Mouse (Mus musculus): ENCODE data around the gene Apbb2. TPM values are rescaled to one million over a fixed set of nuclear protein-coding genes. Genes with fewer than 3 reads are reported as not detected.

The Apbb2 gene
- polyA plus RNA-seq, 1 experiment, result 22.6 TPM

DNA sequence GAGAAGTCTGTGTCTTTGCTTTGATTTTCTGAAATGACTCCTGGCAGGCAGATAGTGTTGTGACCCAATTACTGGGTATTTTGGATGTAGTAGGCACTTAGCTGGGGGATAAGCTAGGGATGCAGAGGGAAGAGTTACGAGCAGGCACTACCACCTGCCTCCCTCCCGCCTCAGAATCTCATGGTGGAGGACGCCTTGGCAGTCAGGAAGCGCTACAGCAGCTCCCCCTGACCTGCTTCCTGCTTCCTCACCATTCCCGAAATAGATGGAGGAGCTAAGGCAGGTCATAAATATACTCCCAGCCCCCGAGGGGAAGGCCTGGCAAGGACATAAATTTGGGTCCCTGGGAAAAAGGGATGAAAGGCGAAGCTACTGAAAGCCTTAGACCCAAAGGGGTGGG lies 9.3 kb downstream of the Apbb2 start:
- Histone ChIP-seq H3ac (ENCODE audit: control insufficient read depth, insufficient read length, low read depth) (no peak overlapping the region), H3K4me3 (ENCODE audit: insufficient read depth, poor library complexity, severe bottlenecking) (no peak overlapping the region), H3K79me2 (ENCODE audit: control insufficient read depth, insufficient read depth) (peaks cover 100% of the 10 kb centered on the region), H3K27me3 (ENCODE audit: control insufficient read depth, insufficient read depth, insufficient read length) (no peaks in the 10 kb centered on the region), H3K79me3 (ENCODE audit: low read depth) (peaks cover 95% of the 10 kb centered on the region), H3K36me3 (ENCODE audit: control insufficient read depth, insufficient read depth) (peaks cover 8% of the 10 kb centered on the region)
- no peak for TF ChIP-seq USF1 (IDR thresholded peaks at IDR 0.05; ENCODE audit: low read depth)

- Histone ChIP-seq H3K4me3 (ENCODE audit: insufficient read depth, poor library complexity, severe bottlenecking) (no peak overlapping the region), H3K79me3 (ENCODE audit: low read depth) (peaks cover 93% of the 10 kb centered on the region), H3K27me3 (ENCODE audit: control insufficient read depth, insufficient read depth, insufficient read length) (no peaks in the 10 kb centered on the region), H3K36me3 (ENCODE audit: control insufficient read depth, insufficient read depth) (peaks cover 4% of the 10 kb centered on the region), H3K79me2 (ENCODE audit: control insufficient read depth, insufficient read depth) (peaks cover 100% of the 10 kb centered on the region), H3ac (ENCODE audit: control insufficient read depth, insufficient read length, low read depth) (no peak overlapping the region)
- TF ChIP-seq MYOD1 (IDR thresholded peaks at IDR 0.05; ENCODE audit: control insufficient read depth, insufficient read length, low read depth) (no peak), MYOG (IDR thresholded peaks at IDR 0.05; ENCODE audit: control insufficient read depth, extremely low read depth, insufficient read length) (no peak), FOSL1 (IDR thresholded peaks at IDR 0.05; ENCODE audit: insufficient read depth, low read length, poor library complexity, severe bottlenecking) (no peak), CTCF (IDR thresholded peaks at IDR 0.05; ENCODE audit: control insufficient read depth, insufficient read depth, insufficient read length) (no peak), MAX (IDR thresholded peaks at IDR 0.05) (no peak), USF1 (IDR thresholded peaks at IDR 0.05; ENCODE audit: low read depth) (no peak), CEBPB (IDR thresholded peaks at IDR 0.05; ENCODE audit: low read depth) (no peak)
Observed at GRCm38 (mm10) chr5:66607801-66608200, 10.8 kb downstream of the Apbb2 start.

DNA sequence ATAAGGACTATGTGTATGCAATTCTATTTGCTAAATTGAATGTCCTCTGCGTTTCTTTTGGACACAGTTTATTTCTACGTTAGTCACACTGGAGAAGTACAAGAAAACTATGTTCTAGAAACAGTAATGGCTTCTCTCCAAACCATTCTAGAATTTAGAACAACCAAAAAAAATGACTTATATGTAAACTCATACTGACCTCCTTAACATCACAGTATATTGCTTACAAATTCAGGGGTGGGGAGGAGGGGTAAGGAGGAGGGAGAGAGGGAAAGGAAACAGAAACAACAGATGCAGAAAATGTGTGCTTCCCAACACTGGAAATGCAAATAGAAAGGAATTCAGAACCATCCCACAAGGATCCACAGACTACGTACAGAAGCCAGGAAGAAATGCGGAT lies 11.4 kb downstream of the Apbb2 start:
- peaks cover under 1% of the 10 kb centered on the region for H3K36me3 ChIP-seq (ENCODE audit: control insufficient read depth, insufficient read depth)
- H3K79me3 ChIP-seq (ENCODE audit: low read depth), result peaks cover 93% of the 10 kb centered on the region
- no peak for TF ChIP-seq MAX (IDR thresholded peaks at IDR 0.05)
- no peak for TF ChIP-seq FOSL1 (IDR thresholded peaks at IDR 0.05; ENCODE audit: insufficient read depth, low read length, poor library complexity, severe bottlenecking)
- no peak for TF ChIP-seq CTCF (IDR thresholded peaks at IDR 0.05; ENCODE audit: control insufficient read depth, insufficient read depth, insufficient read length)
- no peak for TF ChIP-seq USF1 (IDR thresholded peaks at IDR 0.05; ENCODE audit: low read depth)
- no peak for TF ChIP-seq CEBPB (IDR thresholded peaks at IDR 0.05; ENCODE audit: low read depth)
- no peak for TF ChIP-seq MYOG (IDR thresholded peaks at IDR 0.05; ENCODE audit: control insufficient read depth, extremely low read depth, insufficient read length)
- no peak for TF ChIP-seq MYOD1 (IDR thresholded peaks at IDR 0.05; ENCODE audit: control insufficient read depth, insufficient read length, low read depth)
- no peak overlapping the region for H3K4me3 ChIP-seq (ENCODE audit: insufficient read depth, poor library complexity, severe bottlenecking)
- H3ac ChIP-seq (ENCODE audit: control insufficient read depth, insufficient read length, low read depth), result no peak overlapping the region
- H3K27me3 ChIP-seq (ENCODE audit: control insufficient read depth, insufficient read depth, insufficient read length), result no peaks in the 10 kb centered on the region
- H3K79me2 ChIP-seq (ENCODE audit: control insufficient read depth, insufficient read depth), result peaks cover 100% of the 10 kb centered on the region

- Histone ChIP-seq H3K79me3 (ENCODE audit: low read depth) (peaks cover 92% of the 10 kb centered on the region), H3K27me3 (ENCODE audit: control insufficient read depth, insufficient read depth, insufficient read length) (no peaks in the 10 kb centered on the region), H3ac (ENCODE audit: control insufficient read depth, insufficient read length, low read depth) (no peak overlapping the region), H3K79me2 (ENCODE audit: control insufficient read depth, insufficient read depth) (peaks cover 100% of the 10 kb centered on the region), H3K36me3 (ENCODE audit: control insufficient read depth, insufficient read depth) (peaks cover 6% of the 10 kb centered on the region), H3K4me3 (ENCODE audit: insufficient read depth, poor library complexity, severe bottlenecking) (no peak overlapping the region)
- TF ChIP-seq MYOG (IDR thresholded peaks at IDR 0.05; ENCODE audit: control insufficient read depth, extremely low read depth, insufficient read length), result no peak
Observed at GRCm38 (mm10) chr5:66605636-66606035, 12.9 kb downstream of the Apbb2 start.

GRCm38 (mm10) chr5:66604423-66604822 lies 14.2 kb downstream of the Apbb2 start:
- H3K79me3 ChIP-seq (ENCODE audit: low read depth), result peaks cover 92% of the 10 kb centered on the region
- peak; percentile 77 for TF ChIP-seq MAX (IDR thresholded peaks at IDR 0.05)
- no peak for TF ChIP-seq MYOG (IDR thresholded peaks at IDR 0.05; ENCODE audit: control insufficient read depth, extremely low read depth, insufficient read length)
- no peak for TF ChIP-seq FOSL1 (IDR thresholded peaks at IDR 0.05; ENCODE audit: insufficient read depth, low read length, poor library complexity, severe bottlenecking)
- peak; percentile 79 for TF ChIP-seq USF1 (IDR thresholded peaks at IDR 0.05; ENCODE audit: low read depth)
- no peak for TF ChIP-seq MYOD1 (IDR thresholded peaks at IDR 0.05; ENCODE audit: control insufficient read depth, insufficient read length, low read depth)
- no peak for TF ChIP-seq CEBPB (IDR thresholded peaks at IDR 0.05; ENCODE audit: low read depth)
- no peak for TF ChIP-seq CTCF (IDR thresholded peaks at IDR 0.05; ENCODE audit: control insufficient read depth, insufficient read depth, insufficient read length)
- no peak overlapping the region for H3ac ChIP-seq (ENCODE audit: control insufficient read depth, insufficient read length, low read depth)
- peaks cover 6% of the 10 kb centered on the region for H3K36me3 ChIP-seq (ENCODE audit: control insufficient read depth, insufficient read depth)
- no peaks in the 10 kb centered on the region for H3K27me3 ChIP-seq (ENCODE audit: control insufficient read depth, insufficient read depth, insufficient read length)
- H3K4me3 ChIP-seq (ENCODE audit: insufficient read depth, poor library complexity, severe bottlenecking), result no peak overlapping the region
- H3K79me2 ChIP-seq (ENCODE audit: control insufficient read depth, insufficient read depth), result peaks cover 100% of the 10 kb centered on the region

GRCm38 (mm10) chr5:66603746-66604145 lies 14.8 kb downstream of the Apbb2 start:
- no peak overlapping the region for H3ac ChIP-seq (ENCODE audit: control insufficient read depth, insufficient read length, low read depth)
- no peak overlapping the region for H3K4me3 ChIP-seq (ENCODE audit: insufficient read depth, poor library complexity, severe bottlenecking)
- H3K36me3 ChIP-seq (ENCODE audit: control insufficient read depth, insufficient read depth), result peaks cover 6% of the 10 kb centered on the region
- no peaks in the 10 kb centered on the region for H3K27me3 ChIP-seq (ENCODE audit: control insufficient read depth, insufficient read depth, insufficient read length)
- H3K79me2 ChIP-seq (ENCODE audit: control insufficient read depth, insufficient read depth), result peaks cover 100% of the 10 kb centered on the region
- H3K79me3 ChIP-seq (ENCODE audit: low read depth), result peaks cover 92% of the 10 kb centered on the region
- no peak for TF ChIP-seq MYOG (IDR thresholded peaks at IDR 0.05; ENCODE audit: control insufficient read depth, extremely low read depth, insufficient read length)
- TF ChIP-seq FOSL1 (IDR thresholded peaks at IDR 0.05; ENCODE audit: insufficient read depth, low read length, poor library complexity, severe bottlenecking), result no peak
- TF ChIP-seq CEBPB (IDR thresholded peaks at IDR 0.05; ENCODE audit: low read depth), result no peak
- no peak for TF ChIP-seq CTCF (IDR thresholded peaks at IDR 0.05; ENCODE audit: control insufficient read depth, insufficient read depth, insufficient read length)
- TF ChIP-seq USF1 (IDR thresholded peaks at IDR 0.05; ENCODE audit: low read depth), result no peak
- no peak for TF ChIP-seq MYOD1 (IDR thresholded peaks at IDR 0.05; ENCODE audit: control insufficient read depth, insufficient read length, low read depth)
- TF ChIP-seq MAX (IDR thresholded peaks at IDR 0.05), result no peak
